Mouse (Mus musculus) c-Kit-positive CD71-negative TER-119-negative erythroid progenitor cells, embryonic 14.5 days (primary cell): ENCODE data around the gene Slc37a2.

Experiments used
- DNase-seq: peaks from one replicate; pipeline ENCODE4 v3.0.0-alpha.2; 2013; ENCODE audit warnings: low read depth

Slc37a2 gene

DNA sequence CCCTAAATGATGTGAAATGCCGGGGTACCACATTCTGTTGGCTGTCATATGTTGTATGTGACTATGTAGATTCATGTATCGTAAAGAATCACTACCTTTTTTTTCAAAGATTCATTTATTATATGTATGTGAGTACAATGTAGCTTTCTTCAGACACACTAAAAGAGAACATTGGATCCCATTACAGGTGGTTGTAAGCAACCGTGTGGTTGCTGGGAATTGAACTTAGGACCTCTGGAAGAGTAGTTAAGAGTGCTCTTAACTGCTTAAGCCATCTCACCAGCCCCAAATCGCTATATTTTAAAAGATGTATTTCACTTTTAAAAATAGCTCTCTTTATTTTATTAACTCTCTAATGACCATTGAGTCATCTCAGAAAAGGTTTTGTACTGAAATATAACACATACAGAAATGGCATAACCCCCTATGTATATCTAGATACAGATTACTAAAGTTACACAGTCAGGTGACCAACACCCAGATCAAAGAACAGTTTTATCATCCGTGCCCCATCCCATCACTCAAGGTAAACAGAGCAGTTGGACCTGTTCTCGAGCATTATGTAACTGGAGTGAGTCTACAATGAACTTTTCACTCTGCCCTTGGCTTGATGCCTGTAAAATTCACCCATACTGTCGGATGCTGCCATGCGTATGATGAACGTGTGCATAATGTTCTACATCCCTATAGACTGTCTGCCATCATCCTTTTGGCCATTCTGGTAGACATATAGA, 41.0 kb downstream of the Slc37a2 start:
- DNase-seq, result no peak

DNA sequence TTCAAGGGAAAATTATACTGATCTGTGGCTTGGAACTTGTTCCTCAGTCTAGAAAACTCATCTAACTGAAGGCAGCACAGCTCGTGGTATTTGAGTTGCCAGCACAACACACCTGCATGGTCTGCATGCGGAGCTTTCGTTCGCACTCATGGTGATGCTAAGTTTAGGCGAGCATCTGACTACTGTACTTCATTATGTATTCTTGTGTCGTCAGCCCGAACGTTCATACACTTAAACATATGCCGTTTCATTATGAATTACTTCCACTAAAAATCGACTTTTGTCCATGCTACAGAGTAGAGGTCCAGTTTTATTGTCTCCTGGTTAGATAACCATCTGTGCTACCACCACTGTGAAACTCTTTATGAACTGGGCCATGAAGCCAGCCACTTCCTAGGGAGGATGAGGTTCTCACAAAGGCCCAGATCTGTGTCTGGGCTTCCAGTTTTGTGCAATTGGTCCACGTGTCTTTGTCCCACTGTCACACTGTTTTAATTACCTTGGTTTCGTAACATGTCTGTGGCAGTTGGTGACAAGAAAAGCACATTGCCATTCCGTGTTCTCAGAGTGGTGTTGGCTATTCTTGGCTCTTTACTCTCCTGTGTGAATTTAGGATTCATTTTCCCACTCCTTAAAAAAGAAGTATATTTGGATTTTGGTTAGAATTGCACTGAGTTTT, 42.3 kb downstream of the Slc37a2 start:
- DNase-seq, result no peak

DNA sequence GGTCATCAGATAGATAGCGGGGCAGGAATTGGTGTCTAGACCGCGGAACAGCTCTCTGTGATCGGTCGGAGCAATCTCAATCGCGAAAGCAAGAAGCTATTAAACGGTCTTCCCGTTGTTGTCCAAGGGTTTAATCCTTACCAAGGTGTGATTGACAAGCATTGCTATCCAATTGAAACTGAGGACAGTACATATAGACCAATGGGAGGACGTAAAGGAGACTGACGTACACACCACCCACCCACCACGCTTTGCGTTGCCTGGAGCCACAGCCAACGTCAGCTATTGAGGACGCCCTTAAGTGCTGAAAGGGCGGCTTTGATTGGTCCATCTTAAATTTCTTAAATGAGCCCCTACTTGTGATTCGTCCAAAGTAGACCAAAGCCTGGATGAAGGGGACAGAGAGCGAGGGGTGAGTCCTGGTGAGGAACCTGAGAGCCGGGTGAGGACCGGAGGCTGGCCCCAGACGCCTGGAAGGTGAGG, 47.6 kb downstream of the Slc37a2 start, which contains the start of gene Tmem218:
Gene Tmem218, plus strand, starts transcription at position 295 of the 483 bp plus-strand sequence.
- DNase-seq, result peak; percentile 97

DNA sequence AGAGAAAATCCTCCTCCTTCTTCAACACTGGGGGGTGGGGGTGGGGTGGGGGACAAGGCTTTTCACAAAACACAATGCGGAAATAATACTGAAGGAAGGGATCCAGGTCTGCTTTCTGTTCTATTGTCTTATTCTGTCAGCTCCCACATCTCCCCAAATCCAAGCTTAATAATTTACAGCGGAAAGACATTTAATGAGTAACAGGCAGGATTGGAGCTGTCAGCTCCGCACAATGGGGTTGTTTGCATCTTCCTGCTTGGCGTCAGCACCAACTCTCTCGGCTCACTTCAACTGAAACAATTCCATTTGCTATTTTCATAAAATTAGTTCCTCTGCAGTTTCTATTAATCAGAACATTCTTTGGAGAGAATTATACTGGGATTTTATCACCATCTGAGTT, 51.7 kb downstream of the Slc37a2 start:
- DNase-seq, result no peak

DNA sequence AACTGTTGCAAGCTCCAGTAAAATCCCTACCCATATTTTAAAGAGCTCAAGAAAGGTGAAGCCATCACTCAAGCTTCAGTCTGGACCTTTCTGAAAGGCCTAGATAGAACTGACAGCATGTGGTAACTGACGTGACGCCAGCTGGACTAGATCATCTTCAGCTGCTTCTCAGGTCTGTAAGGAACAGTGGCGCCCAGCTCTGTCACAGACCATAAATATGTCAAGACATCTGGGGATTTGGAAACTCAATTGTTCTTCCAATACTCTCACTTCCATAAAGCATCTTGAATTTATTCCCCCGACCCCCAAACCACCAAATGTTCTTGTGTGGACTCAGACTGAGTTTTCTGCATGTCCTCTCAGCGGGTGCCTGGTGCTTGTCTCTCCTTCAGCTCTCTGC, 55.1 kb downstream of the Slc37a2 start:
- DNase-seq, result no peak

DNA sequence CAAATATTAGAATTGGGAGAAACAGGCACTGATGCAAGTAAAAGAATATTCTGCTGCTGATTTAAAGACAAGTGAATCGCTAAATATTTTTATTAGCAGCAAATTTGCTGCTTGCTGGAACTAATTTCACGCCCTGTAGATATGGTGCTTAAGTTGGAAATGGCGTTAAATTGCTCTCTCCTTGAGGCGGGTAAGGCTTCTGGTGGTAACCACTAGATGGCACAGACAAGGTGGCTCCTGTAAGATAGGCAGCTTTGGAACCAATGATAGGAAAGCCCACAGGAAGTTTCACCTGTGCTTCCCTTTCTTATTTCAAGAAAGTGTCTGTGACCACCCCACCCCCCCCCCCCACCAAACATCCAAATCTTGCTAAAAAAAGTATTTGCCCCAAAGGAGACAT, 58.5 kb downstream of the Slc37a2 start:
- DNase-seq, result no peak

DNA sequence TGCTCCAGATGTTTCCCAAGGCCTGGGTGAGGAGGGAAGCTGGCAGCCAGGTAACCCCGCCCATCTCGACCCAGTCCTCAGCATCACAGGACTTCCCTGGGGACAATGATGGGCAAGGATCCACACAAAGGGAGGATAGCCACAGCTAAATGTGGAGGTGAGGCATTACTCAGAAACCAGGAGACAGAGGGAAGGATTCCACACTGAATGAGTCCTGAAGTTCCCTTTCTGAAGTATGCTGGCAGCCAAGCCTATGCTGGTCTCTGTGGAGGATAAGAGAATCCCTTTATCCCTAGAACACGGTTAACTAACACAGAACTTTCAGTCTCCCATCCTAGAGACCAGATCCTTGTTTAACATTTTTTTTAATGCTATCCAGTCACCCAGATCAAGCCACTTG, 67.5 kb downstream of the Slc37a2 start:
- no peak for DNase-seq

DNA sequence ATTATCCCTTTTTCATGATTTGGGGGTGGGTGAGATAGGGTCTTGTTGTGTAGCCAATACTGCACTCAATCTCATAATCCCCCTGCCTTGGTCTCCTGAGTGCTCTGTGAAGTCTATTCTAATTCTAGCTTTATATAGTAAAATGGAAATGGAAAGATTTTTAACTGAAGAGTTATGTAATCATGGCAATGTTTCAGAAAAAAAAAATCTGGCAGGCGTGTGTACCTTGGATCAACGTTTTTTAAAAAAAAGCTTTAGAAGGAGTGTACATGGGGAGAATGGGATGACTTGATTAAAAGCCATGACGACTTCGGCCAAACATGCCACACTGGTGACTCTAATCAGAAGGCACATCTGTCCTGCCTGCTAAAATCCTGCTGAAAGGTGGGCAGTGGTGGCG, 68.1 kb downstream of the Slc37a2 start:
- no peak for DNase-seq

DNA sequence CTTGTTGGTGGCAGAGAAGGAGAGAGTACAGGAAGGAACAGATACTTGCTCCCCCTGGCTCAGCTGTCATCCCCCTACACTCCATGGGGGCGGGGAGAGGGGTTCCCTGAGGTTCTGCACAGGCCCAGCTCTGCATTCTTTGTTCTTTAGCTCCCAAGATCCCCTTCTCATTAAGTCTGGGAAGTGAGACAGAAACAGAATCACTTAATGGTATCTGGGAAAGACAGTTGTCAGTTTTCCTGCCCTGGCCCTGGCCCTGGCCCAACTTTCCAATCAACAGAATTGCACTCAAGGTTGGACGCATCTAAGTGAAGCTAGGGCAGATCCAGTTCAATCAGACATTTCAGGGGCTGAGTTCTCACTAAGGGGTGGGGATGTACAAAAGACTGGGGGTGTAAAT, 72.4 kb downstream of the Slc37a2 start:
- no peak for DNase-seq

DNA sequence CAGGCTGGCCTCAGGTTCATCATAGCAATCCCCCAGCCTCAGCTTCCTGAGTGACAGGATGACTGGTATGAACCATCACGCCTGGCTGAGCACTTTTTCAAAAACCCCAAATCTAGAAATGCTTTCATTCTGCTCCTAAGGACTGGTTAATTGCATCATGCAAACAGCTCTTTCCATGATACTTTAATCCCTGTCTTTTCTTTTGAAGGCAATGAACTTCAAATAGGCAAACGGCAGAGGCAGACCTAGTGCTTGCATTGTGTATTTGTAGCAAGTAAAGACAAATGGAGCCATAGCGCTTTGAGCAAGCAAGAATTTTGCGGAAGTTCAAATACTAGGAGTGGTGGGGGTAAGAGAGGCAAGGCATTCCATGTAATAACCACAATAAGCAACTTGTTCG, 73.9 kb downstream of the Slc37a2 start:
- DNase-seq, result no peak

DNA sequence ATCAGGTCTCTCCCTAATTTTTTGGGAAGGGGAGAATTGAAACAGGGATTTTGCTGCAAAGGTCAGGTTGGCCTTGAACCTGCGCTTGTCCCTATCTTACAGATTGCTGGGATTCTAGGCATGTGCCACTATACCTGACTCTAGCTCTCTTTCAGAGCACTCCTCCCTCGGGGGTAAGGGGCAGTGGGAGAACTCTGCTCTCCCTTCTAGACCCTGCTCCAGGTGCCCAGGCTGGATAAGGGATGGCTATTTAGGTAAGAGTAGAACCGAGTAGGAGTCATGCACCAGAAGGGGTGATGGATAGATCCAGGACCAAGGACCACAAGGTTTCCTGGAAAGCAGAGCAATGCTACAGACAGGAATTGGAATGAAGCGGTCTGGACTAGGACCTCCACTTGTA, 75.9 kb downstream of the Slc37a2 start:
- no peak for DNase-seq

DNA sequence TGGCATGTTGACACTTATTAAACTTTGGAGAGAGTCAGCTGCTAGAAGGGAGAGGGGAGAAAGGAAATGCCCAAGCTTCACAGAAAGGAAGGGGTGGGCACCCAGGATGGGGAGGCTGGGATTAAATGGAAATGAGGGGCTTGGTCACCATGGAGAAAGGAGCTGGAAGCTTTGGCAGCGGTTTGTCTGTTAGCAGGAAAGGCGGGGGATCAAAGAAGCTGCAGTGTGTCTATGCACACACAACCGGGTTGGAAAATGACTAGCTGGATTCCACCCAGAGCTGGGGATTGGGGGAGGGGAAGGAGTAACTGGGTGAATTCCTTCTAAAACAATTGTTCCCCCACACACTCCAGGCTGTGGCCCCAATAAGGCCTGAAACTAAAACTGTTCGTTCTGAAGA, 76.6 kb downstream of the Slc37a2 start:
- no peak for DNase-seq
